Mouse (Mus musculus) C2C12 (cell line): Measurements from ENCODE around the gene Cnpy2.

ENCODE experiments used
- CEBPB ChIP-seq: IDR thresholded peaks from one replicate; pipeline ENCODE4 v1.6.1; 2011; ENCODE audit warnings: low read depth, mild to moderate bottlenecking, control low read depth, moderate library complexity
- CTCF ChIP-seq: IDR thresholded peaks from one replicate; pipeline ENCODE4 v1.5.1; 2011; ENCODE audit not compliant: control insufficient read depth, insufficient read depth, insufficient read length
- FOSL1 ChIP-seq: IDR thresholded peaks from one replicate; pipeline ENCODE4 v1.8.0; 2011; ENCODE audit warnings: mild to moderate bottlenecking, low read length; ENCODE audit not compliant: poor library complexity, insufficient read depth, severe bottlenecking
- MAX ChIP-seq: IDR thresholded peaks from one replicate; pipeline ENCODE4 v1.6.1; 2011; ENCODE audit warnings: mild to moderate bottlenecking, control low read depth
- MYOD1 ChIP-seq: IDR thresholded peaks from one replicate; pipeline ENCODE4 v1.6.1; 2011; ENCODE audit warnings: low read depth; ENCODE audit not compliant: control insufficient read depth, insufficient read length
- MYOG ChIP-seq: IDR thresholded peaks from one replicate; pipeline ENCODE4 v1.6.1; 2011; ENCODE audit not compliant: control insufficient read depth, insufficient read length; ENCODE audit errors: extremely low read depth
- USF1 ChIP-seq: IDR thresholded peaks from one replicate; pipeline ENCODE4 v1.6.1; 2011; ENCODE audit warnings: low read depth, mild to moderate bottlenecking, control low read depth, moderate library complexity

- TF ChIP-seq CTCF (no peak), CEBPB (no peak), USF1 (no peak), MYOD1 (no peak), MAX (no peak), MYOG (no peak), FOSL1 (no peak)
These were observed 45.7 kb downstream of the Cnpy2 start for GRCm38 (mm10) chr10:128367899-128368401.
